Mouse (Mus musculus) stomach, embryonic 16.5 days (tissue): Measurements from ENCODE around the gene Mras. TPM values are rescaled to one million over a fixed set of nuclear protein-coding genes. Genes with fewer than 3 reads are reported as not detected.

Source experiments
- ATAC-seq: fragments of 200-750 bp; cut with Nextera tagmentation; 2 replicates; pipeline ENCODE4 v1.8.0; 2017; ENCODE audit warnings: moderate number of reproducible peaks, moderate TSS enrichment; ENCODE audit not compliant: insufficient read depth, low FRiP score
- H3K27ac ChIP-seq: fragments of 300-500 bp; sonication (generic); 2 replicates; pipeline ENCODE4 v1.5.1; 2014; ENCODE audit warnings: low read length
- H3K27me3 ChIP-seq: fragments of 300-500 bp; sonication (generic); 2 replicates; pipeline ENCODE4 v1.6.1; 2014; ENCODE audit warnings: low read length, control low read depth, mixed read lengths; ENCODE audit not compliant: control insufficient read depth, insufficient read depth
- H3K36me3 ChIP-seq: fragments of 300-500 bp; sonication (generic); 2 replicates; pipeline ENCODE4 v1.6.1; 2014; ENCODE audit warnings: low read length; ENCODE audit not compliant: control insufficient read depth, insufficient read depth
- H3K4me1 ChIP-seq: fragments of 300-500 bp; sonication (generic); 2 replicates; pipeline ENCODE4 v1.6.1; 2014; ENCODE audit warnings: low read length, control low read depth, mixed read lengths; ENCODE audit not compliant: control insufficient read depth, insufficient read depth
- H3K4me2 ChIP-seq: fragments of 300-500 bp; sonication (generic); 2 replicates; pipeline ENCODE4 v1.6.1; 2014; ENCODE audit warnings: low read depth, low read length, mixed read lengths
- H3K4me3 ChIP-seq: fragments of 300-500 bp; sonication (generic); replicated peaks from 2 replicates; pipeline ENCODE4 v1.5.1; 2014; ENCODE audit warnings: mild to moderate bottlenecking, low read length
- H3K9ac ChIP-seq: fragments of 300-500 bp; sonication (generic); 2 replicates; pipeline ENCODE4 v1.6.1; 2014; ENCODE audit warnings: low read length
- H3K9me3 ChIP-seq: fragments of 300-500 bp; sonication (generic); replicated peaks from 2 replicates; pipeline ENCODE4 v1.6.1; 2016; ENCODE audit warnings: low read length, control low read depth; ENCODE audit not compliant: control insufficient read depth
- WGBS: fragments of 180-500 bp; shearing (Covaris S2); extraction: QIAGEN DNeasy Blood & Tissue Kit; methylation state at CpG from one replicate; pipeline ENCODE4 v1.1.7; 2014; 5-methylcytosine and 5-hydroxymethylcytosine counted together
- polyA plus RNA-seq: library from polyadenylated mRNA; unstranded; fragments of >200 nt; fragmentation: Nextera tagmentation; extraction: Ambion mirVana; gene quantifications from 2 replicates; pipeline ENCODE4 v1.2.1, GENCODE M21; 2015

The Mras gene
- polyA plus RNA-seq, 1 experiment from 2014 or later = 8.4 TPM

GRCm38 (mm10) chr9:99389506-99389905 lies 47.7 kb downstream of the Mras start:
- no peak overlapping the region for H3K4me2 ChIP-seq
- 74% methylated on average over 8 of the region's 8 CpGs for WGBS
- no peak overlapping the region for H3K27ac ChIP-seq
- H3K4me1 ChIP-seq = peaks cover 9% of the 10 kb centered on the region; the same call in 1 of the 2 replicates
- no peaks in the 10 kb centered on the region for H3K9me3 ChIP-seq
- H3K27me3 ChIP-seq = no peaks in the 10 kb centered on the region
- H3K9ac ChIP-seq = no peak overlapping the region
- H3K36me3 ChIP-seq = no peaks in the 10 kb centered on the region
- ATAC-seq = no peak
- no peak overlapping the region for H3K4me3 ChIP-seq

DNA sequence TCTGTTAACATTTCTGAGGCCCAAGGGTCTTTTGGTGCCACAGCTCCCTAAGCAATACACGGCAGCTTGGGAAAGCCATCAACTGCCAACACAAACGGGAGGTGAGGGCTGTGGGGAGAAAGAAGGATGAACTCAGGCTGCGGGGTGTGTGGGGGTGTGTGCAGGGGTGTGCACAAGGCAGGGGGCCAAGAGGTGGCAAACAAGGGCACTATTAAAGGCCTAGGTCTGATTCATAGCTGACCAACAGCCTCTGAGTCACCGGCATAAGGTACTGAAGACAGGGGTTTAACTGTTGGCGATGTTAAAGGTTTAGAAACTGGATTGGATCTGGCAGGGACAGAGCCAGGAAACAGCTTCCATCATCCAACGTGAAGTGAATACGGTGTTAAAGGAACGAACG lies 48.3 kb downstream of the Mras start:
- H3K4me2 ChIP-seq = no peak overlapping the region
- H3K27me3 ChIP-seq = no peaks in the 10 kb centered on the region
- no peak for ATAC-seq
- no peak overlapping the region for H3K27ac ChIP-seq
- no peaks in the 10 kb centered on the region for H3K9me3 ChIP-seq
- no peak overlapping the region for H3K9ac ChIP-seq
- H3K4me1 ChIP-seq = peaks cover 9% of the 10 kb centered on the region; the same call in 1 of the 2 replicates
- H3K36me3 ChIP-seq = no peaks in the 10 kb centered on the region
- 76% methylated on average over 9 of the region's 9 CpGs for WGBS
- H3K4me3 ChIP-seq = no peak overlapping the region

- WGBS = 76% methylated on average over 5 of the region's 5 CpGs
- no peaks in the 10 kb centered on the region for H3K9me3 ChIP-seq
- no peak overlapping the region for H3K9ac ChIP-seq
- no peak overlapping the region for H3K27ac ChIP-seq
- H3K4me3 ChIP-seq = no peak overlapping the region
- no peak overlapping the region for H3K4me2 ChIP-seq
- no peak for ATAC-seq
- H3K4me1 ChIP-seq = peaks cover 9% of the 10 kb centered on the region; the same call in 1 of the 2 replicates
- no peaks in the 10 kb centered on the region for H3K36me3 ChIP-seq
- no peaks in the 10 kb centered on the region for H3K27me3 ChIP-seq
These were observed 49.1 kb downstream of the Mras start for GRCm38 (mm10) chr9:99388078-99388477.

DNA sequence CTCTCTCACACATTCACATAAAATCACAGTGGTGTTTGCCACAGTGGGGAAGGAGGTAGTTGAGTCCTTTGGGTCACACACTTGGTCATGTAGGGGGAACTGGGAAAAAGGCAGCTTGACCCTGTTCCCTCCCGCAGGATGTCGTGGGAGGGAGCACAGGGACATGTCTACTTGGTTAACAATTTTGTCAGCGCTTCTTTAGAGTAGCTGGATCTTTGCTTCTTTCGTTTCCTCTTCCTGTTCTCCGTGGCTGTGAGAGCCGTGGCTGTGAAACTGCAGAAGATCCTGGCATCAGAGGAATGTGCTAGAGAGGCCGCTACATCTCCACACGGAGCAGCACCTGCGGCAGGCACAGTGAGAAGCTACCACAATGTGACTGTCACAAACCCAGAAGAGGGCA lies 54.6 kb downstream of the Mras start:
- Histone ChIP-seq H3K9ac (no peak overlapping the region), H3K36me3 (no peaks in the 10 kb centered on the region)

GRCm38 (mm10) chr9:99379194-99379593 lies 58.0 kb downstream of the Mras start:
- 54% methylated on average over 5 of the region's 5 CpGs for WGBS
- Histone ChIP-seq H3K9me3 (no peaks in the 10 kb centered on the region), H3K9ac (no peak overlapping the region), H3K27me3 (no peaks in the 10 kb centered on the region), H3K36me3 (no peaks in the 10 kb centered on the region), H3K27ac (no peak overlapping the region), H3K4me1 (no peaks in the 10 kb centered on the region), H3K4me2 (no peak overlapping the region), H3K4me3 (no peak overlapping the region)
- no peak for ATAC-seq

More for the DNA sequence above, 54.6 kb downstream of the Mras start:
- Histone ChIP-seq H3K9me3 (no peaks in the 10 kb centered on the region), H3K4me2 (no peak overlapping the region), H3K4me1 (no peaks in the 10 kb centered on the region), H3K27me3 (no peaks in the 10 kb centered on the region), H3K27ac (no peak overlapping the region), H3K4me3 (no peak overlapping the region)
- 63% methylated on average over 9 of the region's 9 CpGs for WGBS
- ATAC-seq = no peak

- ATAC-seq = no peak
- WGBS = 6% methylated on average over 14 of the region's 14 CpGs
- Histone ChIP-seq H3K4me2 (no peak overlapping the region), H3K4me3 (no peak overlapping the region), H3K9ac (no peak overlapping the region), H3K27ac (no peak overlapping the region), H3K36me3 (no peaks in the 10 kb centered on the region), H3K4me1 (no peaks in the 10 kb centered on the region), H3K9me3 (no peaks in the 10 kb centered on the region), H3K27me3 (no peaks in the 10 kb centered on the region)
These were observed 60.4 kb downstream of the Mras start for GRCm38 (mm10) chr9:99376591-99377418.

GRCm38 (mm10) chr9:99368431-99368830 lies 68.8 kb downstream of the Mras start:
- no peaks in the 10 kb centered on the region for H3K9me3 ChIP-seq
- no peaks in the 10 kb centered on the region for H3K27me3 ChIP-seq
- no peak for ATAC-seq
- H3K4me3 ChIP-seq = no peak overlapping the region
- H3K4me2 ChIP-seq = no peak overlapping the region
- no peak overlapping the region for H3K9ac ChIP-seq
- H3K4me1 ChIP-seq = no peaks in the 10 kb centered on the region
- H3K27ac ChIP-seq = no peak overlapping the region
- H3K36me3 ChIP-seq = no peaks in the 10 kb centered on the region
- WGBS = 76% methylated on average over 7 of the region's 7 CpGs

GRCm38 (mm10) chr9:99365906-99366305 lies 71.3 kb downstream of the Mras start:
- no peaks in the 10 kb centered on the region for H3K27me3 ChIP-seq
- H3K4me3 ChIP-seq = no peak overlapping the region
- H3K9ac ChIP-seq = no peak overlapping the region
- H3K4me1 ChIP-seq = no peaks in the 10 kb centered on the region
- no peaks in the 10 kb centered on the region for H3K36me3 ChIP-seq
- WGBS = 55% methylated on average over 3 of the region's 3 CpGs
- H3K4me2 ChIP-seq = no peak overlapping the region
- ATAC-seq = no peak
- no peak overlapping the region for H3K27ac ChIP-seq
- no peaks in the 10 kb centered on the region for H3K9me3 ChIP-seq

DNA sequence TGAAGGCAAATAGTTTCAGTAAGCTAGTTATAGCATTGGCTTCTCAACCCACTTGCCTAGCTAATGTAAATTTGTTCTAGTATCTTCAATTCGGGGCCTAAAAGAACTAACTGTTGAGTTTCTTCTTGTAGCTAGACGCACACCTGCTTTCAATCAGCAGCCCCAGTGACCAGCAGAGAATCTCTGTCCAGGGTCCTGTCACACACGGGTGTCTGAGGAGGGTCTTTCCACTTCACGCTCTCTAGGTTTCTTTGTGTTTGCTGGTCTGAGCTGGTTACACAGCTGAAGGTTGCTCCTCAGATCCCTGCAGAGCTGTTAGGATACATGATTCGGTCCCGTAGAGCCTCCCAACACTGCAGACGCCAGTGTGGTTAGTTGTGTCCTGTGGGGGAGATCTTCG lies 74.1 kb downstream of the Mras start:
- no peak for ATAC-seq
- Histone ChIP-seq H3K4me1 (peaks cover 6% of the 10 kb centered on the region; the same call in 1 of the 2 replicates), H3K4me2 (no peak overlapping the region), H3K9ac (no peak overlapping the region), H3K27me3 (peaks cover 12% of the 10 kb centered on the region), H3K9me3 (no peaks in the 10 kb centered on the region), H3K4me3 (no peak overlapping the region), H3K27ac (no peak overlapping the region), H3K36me3 (no peaks in the 10 kb centered on the region)
- WGBS = 58% methylated on average over 8 of the region's 8 CpGs
